Mouse (Mus musculus): ENCODE data around the gene Cyb5r4. TPM values are rescaled to one million over a fixed set of nuclear protein-coding genes. Genes with fewer than 3 reads are reported as not detected.

Cyb5r4 gene
- polyA plus RNA-seq, 1 experiment, result 15.0 TPM

GRCm38 (mm10) chr9:86999956-87000582, 21.7 kb upstream of the Cyb5r4 start:
- WGBS, result 68% methylated on average over 2 of the region's 2 CpGs
- TF ChIP-seq POLR2A (IDR thresholded peaks at IDR 0.05; ENCODE audit: low read depth, low read length) (no peak), CTCF (conservative IDR thresholded peaks at IDR 0.05; ENCODE audit: insufficient read depth, insufficient read length, low read depth, low read length) (no peak)
- no peak for DNase-seq

DNA sequence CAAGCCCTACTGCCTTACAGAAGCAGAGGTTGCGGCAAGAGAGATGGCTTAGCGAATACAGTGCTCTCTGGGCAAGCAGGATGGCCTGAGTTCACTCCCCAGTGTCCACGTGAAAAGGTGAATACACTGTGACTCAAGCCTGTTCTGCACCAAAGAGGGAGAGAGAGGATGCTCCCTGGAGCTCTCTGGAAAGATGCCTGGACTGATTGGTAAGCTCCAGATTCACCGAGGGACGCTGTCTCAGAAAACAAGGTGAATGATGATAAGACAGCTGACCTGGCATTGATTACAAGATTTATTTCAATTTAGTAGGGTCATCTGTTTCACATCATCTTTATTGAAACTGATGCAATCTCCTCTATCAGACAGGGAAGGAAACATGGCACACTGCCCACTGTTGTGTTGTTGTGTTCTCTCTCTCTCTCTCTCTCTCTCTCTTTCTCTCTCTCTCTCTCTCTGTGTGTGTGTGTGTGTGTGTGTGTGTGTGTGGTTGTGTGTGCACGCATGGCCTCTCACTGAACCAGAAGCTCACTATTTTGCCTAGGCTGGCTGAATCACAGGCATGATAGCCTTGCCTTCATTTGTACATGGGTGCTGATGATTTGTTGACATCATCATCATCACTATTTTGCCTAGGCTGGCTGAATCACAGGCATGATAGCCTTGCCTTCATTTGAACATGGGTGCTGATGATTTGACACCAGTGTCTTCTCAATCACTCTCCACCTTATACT, 16.9 kb upstream of the Cyb5r4 start:
- DNase-seq, result no peak
- H3K27me3 ChIP-seq (replicated peaks; ENCODE audit: control insufficient read depth, insufficient read depth, low read length), result no peaks in the 10 kb centered on the region

More at GRCm38 (mm10) chr9:86999956-87000582, 21.7 kb upstream of the Cyb5r4 start:
- H3K27me3 ChIP-seq (replicated peaks; ENCODE audit: control insufficient read depth, insufficient read depth, low read length), result no peaks in the 10 kb centered on the region
- H3K4me3 ChIP-seq (ENCODE audit: insufficient read depth, low read depth, low read length), result no peak overlapping the region
- H3K27ac ChIP-seq (ENCODE audit: insufficient read depth, low read depth, low read length), result no peak overlapping the region
- H3K36me3 ChIP-seq (ENCODE audit: control insufficient read depth, insufficient read depth, low read length), result no peaks in the 10 kb centered on the region
- no peaks in the 10 kb centered on the region for H3K4me1 ChIP-seq (ENCODE audit: control insufficient read depth, insufficient read depth, low read length)

GRCm38 (mm10) chr9:87005435-87005779, 16.4 kb upstream of the Cyb5r4 start:
- TF ChIP-seq POLR2A (IDR thresholded peaks at IDR 0.05; ENCODE audit: low read depth, low read length) (no peak), CTCF (conservative IDR thresholded peaks at IDR 0.05; ENCODE audit: insufficient read depth, insufficient read length, low read depth, low read length) (no peak)
- no peaks in the 10 kb centered on the region for H3K4me1 ChIP-seq (ENCODE audit: control insufficient read depth, insufficient read depth, low read length)
- 41% methylated on average over 5 of the region's 5 CpGs for WGBS
- no peak overlapping the region for H3K4me3 ChIP-seq (ENCODE audit: insufficient read depth, low read depth, low read length)
- H3K27me3 ChIP-seq (replicated peaks; ENCODE audit: control insufficient read depth, insufficient read depth, low read length), result no peaks in the 10 kb centered on the region
- H3K36me3 ChIP-seq (ENCODE audit: control insufficient read depth, insufficient read depth, low read length), result no peaks in the 10 kb centered on the region
- no peak for DNase-seq
- H3K27ac ChIP-seq (ENCODE audit: insufficient read depth, low read depth, low read length), result no peak overlapping the region

More for the DNA sequence above, 16.9 kb upstream of the Cyb5r4 start:
- H3K36me3 ChIP-seq (ENCODE audit: control insufficient read depth, insufficient read depth, low read length), result no peaks in the 10 kb centered on the region
- H3K4me1 ChIP-seq (ENCODE audit: control insufficient read depth, insufficient read depth, low read length), result no peaks in the 10 kb centered on the region
- WGBS, result 73% methylated on average over 6 of the region's 6 CpGs
- TF ChIP-seq POLR2A (IDR thresholded peaks at IDR 0.05; ENCODE audit: low read depth, low read length), result no peak
- no peak for TF ChIP-seq CTCF (conservative IDR thresholded peaks at IDR 0.05; ENCODE audit: insufficient read depth, insufficient read length, low read depth, low read length)
- H3K27ac ChIP-seq (ENCODE audit: insufficient read depth, low read depth, low read length), result no peak overlapping the region
- no peak overlapping the region for H3K4me3 ChIP-seq (ENCODE audit: insufficient read depth, low read depth, low read length)

GRCm38 (mm10) chr9:87008507-87008906, 13.3 kb upstream of the Cyb5r4 start:
- no peak overlapping the region for H3K4me3 ChIP-seq (ENCODE audit: insufficient read depth, low read depth, low read length)
- TF ChIP-seq CTCF (conservative IDR thresholded peaks at IDR 0.05; ENCODE audit: insufficient read depth, insufficient read length, low read depth, low read length) (no peak), POLR2A (IDR thresholded peaks at IDR 0.05; ENCODE audit: low read depth, low read length) (no peak)
- no peak for DNase-seq
- WGBS, result 48% methylated on average over 6 of the region's 6 CpGs
- H3K27me3 ChIP-seq (replicated peaks; ENCODE audit: control insufficient read depth, insufficient read depth, low read length), result no peaks in the 10 kb centered on the region; the same call in 1 of the 2 replicates
- H3K4me1 ChIP-seq (ENCODE audit: control insufficient read depth, insufficient read depth, low read length), result no peaks in the 10 kb centered on the region
- no peak overlapping the region for H3K27ac ChIP-seq (ENCODE audit: insufficient read depth, low read depth, low read length)
- no peaks in the 10 kb centered on the region for H3K36me3 ChIP-seq (ENCODE audit: control insufficient read depth, insufficient read depth, low read length)

DNA sequence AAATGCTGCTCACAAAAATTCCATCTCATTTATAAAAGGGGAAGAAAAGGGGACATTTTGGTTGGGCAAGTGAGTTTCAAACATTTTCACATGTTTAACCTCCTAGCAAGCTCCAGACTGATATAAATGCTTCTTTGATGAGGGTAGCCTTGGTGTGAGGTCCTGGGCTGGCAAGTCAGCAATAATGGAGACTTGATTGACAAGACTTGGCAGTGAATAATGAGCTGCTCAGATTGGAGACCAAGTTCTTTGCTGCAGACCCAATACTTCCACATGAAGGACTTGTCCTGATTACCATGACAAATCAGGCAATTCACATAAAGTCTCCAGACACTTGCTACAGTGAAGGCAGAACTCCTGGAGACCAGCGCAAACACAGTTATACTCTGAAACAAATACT, 12.9 kb upstream of the Cyb5r4 start:
- H3K27me3 ChIP-seq (replicated peaks; ENCODE audit: control insufficient read depth, insufficient read depth, low read length), result no peaks in the 10 kb centered on the region; the same call in 1 of the 2 replicates
- TF ChIP-seq CTCF (conservative IDR thresholded peaks at IDR 0.05; ENCODE audit: insufficient read depth, insufficient read length, low read depth, low read length), result no peak
- no peak for TF ChIP-seq POLR2A (IDR thresholded peaks at IDR 0.05; ENCODE audit: low read depth, low read length)
- no peak for DNase-seq
- H3K36me3 ChIP-seq (ENCODE audit: control insufficient read depth, insufficient read depth, low read length), result no peaks in the 10 kb centered on the region
- H3K4me1 ChIP-seq (ENCODE audit: control insufficient read depth, insufficient read depth, low read length), result no peaks in the 10 kb centered on the region
- H3K4me3 ChIP-seq (ENCODE audit: insufficient read depth, low read depth, low read length), result no peak overlapping the region
- 91% methylated on average over 1 of the region's 1 CpGs for WGBS
- no peak overlapping the region for H3K27ac ChIP-seq (ENCODE audit: insufficient read depth, low read depth, low read length)

- no peak for DNase-seq
- 2% methylated on average over 70 of the region's 71 CpGs for WGBS
Measured at GRCm38 (mm10) chr9:87015288-87015937, 6.4 kb upstream of the Cyb5r4 start, which contains the start of gene Ripply2. Gene Ripply2 (plus strand): TSS chr9:87015537.

GRCm38 (mm10) chr9:87015938-87016294, 5.9 kb upstream of the Cyb5r4 start:
- Histone ChIP-seq H3K4me1 (ENCODE audit: control insufficient read depth, insufficient read depth, low read length) (no peaks in the 10 kb centered on the region), H3K36me3 (ENCODE audit: control insufficient read depth, insufficient read depth, low read length) (no peaks in the 10 kb centered on the region), H3K4me3 (ENCODE audit: insufficient read depth, low read depth, low read length) (no peak overlapping the region), H3K27ac (ENCODE audit: insufficient read depth, low read depth, low read length) (no peak overlapping the region), H3K27me3 (replicated peaks; ENCODE audit: control insufficient read depth, insufficient read depth, low read length) (no peaks in the 10 kb centered on the region; the same call in 1 of the 2 replicates)
- TF ChIP-seq POLR2A (IDR thresholded peaks at IDR 0.05; ENCODE audit: low read depth, low read length) (no peak), CTCF (conservative IDR thresholded peaks at IDR 0.05; ENCODE audit: insufficient read depth, insufficient read length, low read depth, low read length) (no peak)
- DNase-seq, result no peak
- 7% methylated on average over 10 of the region's 10 CpGs for WGBS

More at GRCm38 (mm10) chr9:87015288-87015937, 6.4 kb upstream of the Cyb5r4 start, which contains the start of gene Ripply2:
- H3K4me1 ChIP-seq (ENCODE audit: control insufficient read depth, insufficient read depth, low read length), result no peaks in the 10 kb centered on the region
- no peak within 1 kb of the TSS for H3K4me3 ChIP-seq (ENCODE audit: insufficient read depth, low read depth, low read length)
- no peaks in the 10 kb centered on the region for H3K36me3 ChIP-seq (ENCODE audit: control insufficient read depth, insufficient read depth, low read length)
- no peak for TF ChIP-seq CTCF (conservative IDR thresholded peaks at IDR 0.05; ENCODE audit: insufficient read depth, insufficient read length, low read depth, low read length)
- no peak for TF ChIP-seq POLR2A (IDR thresholded peaks at IDR 0.05; ENCODE audit: low read depth, low read length)
- no peak within 1 kb of the TSS for H3K27ac ChIP-seq (ENCODE audit: insufficient read depth, low read depth, low read length)
- H3K27me3 ChIP-seq (replicated peaks; ENCODE audit: control insufficient read depth, insufficient read depth, low read length), result no peaks in the 10 kb centered on the region; the same call in 1 of the 2 replicates
